Mouse (Mus musculus) liver, embryonic 15.5 days (tissue): Measurements from ENCODE around the gene Nabp2. TPM values are rescaled to one million over a fixed set of nuclear protein-coding genes. Genes with fewer than 3 reads are reported as not detected.

Experiments
- ATAC-seq: fragments of 200-750 bp; cut with Nextera tagmentation; 2 replicates; pipeline ENCODE4 v1.8.0; 2017; ENCODE audit warnings: moderate number of reproducible peaks, mild to moderate bottlenecking, moderate library complexity; ENCODE audit not compliant: insufficient read depth
- H3K27ac ChIP-seq: fragments of 300-500 bp; sonication (generic); replicated peaks from 2 replicates; pipeline ENCODE4 v1.5.1; 2015; ENCODE audit warnings: mild to moderate bottlenecking, inconsistent platforms
- H3K27me3 ChIP-seq: fragments of 300-500 bp; sonication (generic); 2 replicates; pipeline ENCODE4 v1.6.1; 2015; ENCODE audit warnings: mild to moderate bottlenecking, inconsistent platforms
- H3K36me3 ChIP-seq: fragments of 300-500 bp; sonication (generic); replicated peaks from 2 replicates; pipeline ENCODE4 v1.6.1; 2015; ENCODE audit warnings: moderate library complexity, mild to moderate bottlenecking, inconsistent platforms
- H3K4me1 ChIP-seq: fragments of 300-500 bp; sonication (generic); replicated peaks from 2 replicates; pipeline ENCODE4 v1.6.1; 2015; ENCODE audit warnings: inconsistent platforms
- H3K4me2 ChIP-seq: fragments of 300-500 bp; sonication (generic); 2 replicates; pipeline ENCODE4 v1.6.1; 2015; ENCODE audit warnings: moderate library complexity, mild to moderate bottlenecking, inconsistent platforms
- H3K4me3 ChIP-seq: fragments of 300-500 bp; sonication (generic); replicated peaks from 2 replicates; pipeline ENCODE4 v1.5.1; 2015; ENCODE audit warnings: mild to moderate bottlenecking, inconsistent platforms
- H3K9ac ChIP-seq: fragments of 300-500 bp; sonication (generic); 2 replicates; pipeline ENCODE4 v1.6.1; 2015; ENCODE audit warnings: moderate library complexity, mild to moderate bottlenecking, inconsistent platforms
- H3K9me3 ChIP-seq: fragments of 300-500 bp; sonication (generic); replicated peaks from 2 replicates; pipeline ENCODE4 v1.6.1; 2016; ENCODE audit warnings: inconsistent platforms
- WGBS: fragments of 180-500 bp; shearing (Covaris S2); methylation state at CpG from one replicate; pipeline ENCODE4 v1.1.7; 2015; ENCODE audit warnings: mixed read lengths; ENCODE audit not compliant: insufficient replicate concordance; 5-methylcytosine and 5-hydroxymethylcytosine counted together
- polyA plus RNA-seq: library from polyadenylated mRNA; unstranded; fragments of >200 nt; fragmentation: Nextera tagmentation; extraction: Ambion mirVana; gene quantifications from 2 replicates; pipeline ENCODE4 v1.2.1, GENCODE M21; 2015

Nabp2 gene
- polyA plus RNA-seq, 1 experiment from 2014 or later, result 37.5 TPM

DNA sequence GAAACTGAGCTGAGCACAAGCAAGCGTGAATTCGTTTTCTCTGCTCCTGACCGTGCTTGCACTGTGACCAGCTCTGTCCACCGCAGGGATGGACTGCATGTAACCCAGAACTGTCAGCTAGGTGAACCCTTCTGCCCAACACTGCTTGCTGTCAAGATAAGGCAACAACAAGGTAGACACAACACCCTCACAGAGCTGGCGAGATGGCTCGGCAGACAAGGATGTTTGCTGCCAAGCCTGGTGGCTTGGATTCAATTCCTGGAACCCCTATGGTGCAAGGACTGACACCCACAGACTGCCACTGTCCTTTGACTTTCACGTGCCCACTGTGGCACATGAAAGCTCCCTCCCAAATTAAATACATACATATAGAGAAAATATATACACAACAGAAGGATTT lies 7.4 kb downstream of the Nabp2 start:
- H3K27ac ChIP-seq, result no peak overlapping the region
- H3K4me1 ChIP-seq, result peaks cover 16% of the 10 kb centered on the region
- no peaks in the 10 kb centered on the region for H3K27me3 ChIP-seq
- WGBS, result 70% methylated on average over 7 of the region's 7 CpGs
- no peaks in the 10 kb centered on the region for H3K9me3 ChIP-seq
- H3K9ac ChIP-seq, result no peak overlapping the region
- no peak for ATAC-seq
- no peak overlapping the region for H3K4me3 ChIP-seq
- no peak overlapping the region for H3K4me2 ChIP-seq
- H3K36me3 ChIP-seq, result peaks cover 24% of the 10 kb centered on the region

DNA sequence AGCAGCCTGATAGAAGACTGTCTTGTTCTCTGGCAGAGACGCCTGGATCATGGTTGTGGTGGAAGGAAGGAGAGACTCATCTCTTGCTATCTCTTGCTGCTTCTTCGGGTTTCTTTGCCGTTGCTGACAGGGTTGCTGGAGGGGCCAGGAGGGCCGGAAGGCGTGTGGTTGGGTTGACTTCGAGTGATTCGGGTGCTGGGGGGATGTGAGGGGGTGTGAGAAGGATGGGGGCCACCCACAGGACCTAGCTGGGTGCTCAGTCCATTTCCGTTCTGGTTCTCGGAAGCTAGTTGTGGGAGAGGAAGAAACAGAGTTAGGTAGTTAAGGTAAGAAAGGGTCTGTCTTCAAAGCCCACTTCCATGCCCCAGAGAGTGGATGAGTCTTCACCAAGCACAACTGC lies 9.7 kb downstream of the Nabp2 start:
- no peaks in the 10 kb centered on the region for H3K27me3 ChIP-seq
- H3K4me1 ChIP-seq, result peaks cover 12% of the 10 kb centered on the region
- no peak for ATAC-seq
- H3K9me3 ChIP-seq, result no peaks in the 10 kb centered on the region
- H3K9ac ChIP-seq, result no peak overlapping the region
- peaks cover 11% of the 10 kb centered on the region; the same call in 1 of the 2 replicates for H3K36me3 ChIP-seq
- no peak overlapping the region for H3K4me2 ChIP-seq
- no peak overlapping the region for H3K27ac ChIP-seq
- WGBS, result 58% methylated on average over 9 of the region's 9 CpGs
- no peak overlapping the region for H3K4me3 ChIP-seq

DNA sequence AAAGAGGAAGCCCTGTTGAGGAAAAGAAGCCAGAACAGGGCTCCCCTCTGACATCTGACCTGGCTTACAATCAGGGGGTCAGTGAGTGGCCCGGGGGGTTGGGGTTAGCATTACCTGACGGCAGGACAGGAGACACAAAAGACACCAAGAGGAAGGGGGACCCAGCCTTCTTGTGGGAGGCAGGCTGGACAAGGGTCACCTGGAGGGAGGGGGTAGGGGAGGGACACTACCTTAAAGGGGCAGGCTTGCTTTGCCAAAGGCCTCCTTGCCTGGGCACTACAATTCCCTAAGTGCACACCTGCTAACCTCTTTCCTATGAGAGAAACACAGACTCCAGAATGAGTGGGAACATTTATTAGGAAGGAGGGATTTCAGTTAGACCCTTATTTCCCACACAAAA lies 10.2 kb downstream of the Nabp2 start, which contains the start of gene Slc39a5:
Slc39a5 (minus strand) TSS at position 174 of the 400 bp plus-strand sequence.
- peak within 1 kb of the TSS; percentile 47 for H3K4me2 ChIP-seq
- no peak within 1 kb of the TSS for H3K9ac ChIP-seq
- peaks cover 7% of the 10 kb centered on the region; the same call in 1 of the 2 replicates for H3K36me3 ChIP-seq
- H3K4me1 ChIP-seq, result peaks cover 17% of the 10 kb centered on the region
- H3K27me3 ChIP-seq, result no peaks in the 10 kb centered on the region
- H3K9me3 ChIP-seq, result no peaks in the 10 kb centered on the region
- no peak within 1 kb of the TSS for H3K27ac ChIP-seq
- ATAC-seq, result peak; percentile 37; the same call in 1 of the 2 replicates
- H3K4me3 ChIP-seq, result peak within 1 kb of the TSS; percentile 34
- 50% methylated on average over 2 of the region's 2 CpGs for WGBS

DNA sequence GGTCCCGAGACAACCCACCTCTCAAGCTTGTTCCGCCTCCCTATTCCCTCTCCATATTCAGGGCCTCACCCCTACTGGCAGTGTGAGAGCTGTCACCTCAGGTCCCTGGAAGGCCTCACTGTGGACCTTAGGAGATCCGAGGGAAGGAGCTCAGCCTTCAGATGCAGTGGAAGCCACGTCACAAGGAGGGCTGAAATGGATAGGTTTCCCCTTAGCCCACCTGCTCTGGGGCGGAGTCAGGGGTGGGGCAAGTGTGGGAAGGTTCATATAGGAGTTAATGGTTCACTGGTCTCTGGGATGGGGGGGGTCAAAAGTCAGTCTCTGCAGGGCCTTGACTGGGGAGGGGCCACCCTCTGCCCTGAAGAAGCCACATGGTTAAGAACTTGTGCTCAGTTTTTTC lies 11.0 kb downstream of the Nabp2 start:
- Histone ChIP-seq H3K4me2 (peak overlapping the region; percentile 47), H3K4me1 (peaks cover 25% of the 10 kb centered on the region), H3K27ac (no peak overlapping the region), H3K36me3 (0 out of 2 replicates have a peak, but pooled peaks cover 3% of the 10 kb centered on the region), H3K27me3 (no peaks in the 10 kb centered on the region), H3K9ac (no peak overlapping the region), H3K4me3 (peak overlapping the region; percentile 34), H3K9me3 (no peaks in the 10 kb centered on the region)
- 42% methylated on average over 5 of the region's 5 CpGs for WGBS
- ATAC-seq, result peak; percentile 62

DNA sequence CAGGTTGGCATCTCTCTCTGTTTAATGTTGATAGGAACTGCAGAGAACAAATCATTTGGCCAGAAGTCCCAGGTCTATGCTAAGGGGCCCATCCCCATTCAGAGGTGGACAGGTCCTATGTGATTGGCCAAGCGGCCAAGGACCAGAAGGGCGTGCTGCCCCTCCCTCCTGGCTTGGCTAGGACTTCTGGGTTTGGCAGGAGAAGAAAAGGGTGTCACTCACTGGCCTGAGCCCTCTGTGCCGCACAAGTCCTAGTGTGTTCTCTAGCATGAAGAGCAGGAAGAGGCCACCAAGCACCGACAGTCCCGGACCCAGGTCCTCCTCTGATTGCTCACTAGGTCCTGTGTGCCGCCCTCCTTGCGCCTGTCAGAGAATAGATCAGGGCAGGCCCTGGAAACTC lies 13.8 kb downstream of the Nabp2 start:
- Histone ChIP-seq H3K27me3 (no peaks in the 10 kb centered on the region), H3K4me2 (no peak overlapping the region), H3K27ac (no peak overlapping the region), H3K9me3 (no peaks in the 10 kb centered on the region), H3K9ac (no peak overlapping the region), H3K36me3 (peaks cover 22% of the 10 kb centered on the region), H3K4me3 (no peak overlapping the region), H3K4me1 (peaks cover 30% of the 10 kb centered on the region)
- no peak for ATAC-seq
- 60% methylated on average over 7 of the region's 7 CpGs for WGBS

DNA sequence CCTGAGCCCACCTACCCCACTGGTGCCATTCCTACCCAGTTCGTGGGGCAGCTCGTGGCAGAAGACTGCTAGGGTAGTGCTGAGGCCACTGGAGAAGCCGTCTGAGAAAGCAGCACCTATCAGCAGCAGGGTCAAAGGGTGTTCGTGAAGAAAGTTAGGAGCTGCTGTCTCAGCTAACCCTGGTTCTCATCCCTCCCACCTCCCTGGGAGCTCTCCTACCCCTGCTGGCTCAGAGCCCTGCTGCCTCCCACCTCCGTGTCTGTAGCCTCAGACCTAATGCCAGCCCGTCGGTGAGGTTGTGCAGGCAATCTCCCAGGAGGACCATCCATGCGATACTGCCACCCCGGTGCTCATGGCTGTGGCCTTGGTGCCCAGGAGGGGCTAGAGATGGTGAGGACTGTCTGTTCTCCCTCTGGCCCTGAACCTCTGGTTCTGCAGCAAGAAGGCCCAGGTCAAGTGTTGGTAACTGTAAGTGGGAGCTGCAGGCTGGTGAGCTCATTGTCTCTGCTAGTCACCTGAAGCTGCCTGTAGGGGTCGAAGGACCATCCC lies 14.5 kb downstream of the Nabp2 start:
- H3K4me3 ChIP-seq, result no peak overlapping the region
- WGBS, result 71% methylated on average over 10 of the region's 10 CpGs
- H3K9me3 ChIP-seq, result no peaks in the 10 kb centered on the region
- H3K36me3 ChIP-seq, result peaks cover 29% of the 10 kb centered on the region
- no peak overlapping the region for H3K9ac ChIP-seq
- H3K27me3 ChIP-seq, result no peaks in the 10 kb centered on the region
- H3K4me2 ChIP-seq, result no peak overlapping the region
- no peak for ATAC-seq
- H3K4me1 ChIP-seq, result peaks cover 30% of the 10 kb centered on the region
- H3K27ac ChIP-seq, result no peak overlapping the region

DNA sequence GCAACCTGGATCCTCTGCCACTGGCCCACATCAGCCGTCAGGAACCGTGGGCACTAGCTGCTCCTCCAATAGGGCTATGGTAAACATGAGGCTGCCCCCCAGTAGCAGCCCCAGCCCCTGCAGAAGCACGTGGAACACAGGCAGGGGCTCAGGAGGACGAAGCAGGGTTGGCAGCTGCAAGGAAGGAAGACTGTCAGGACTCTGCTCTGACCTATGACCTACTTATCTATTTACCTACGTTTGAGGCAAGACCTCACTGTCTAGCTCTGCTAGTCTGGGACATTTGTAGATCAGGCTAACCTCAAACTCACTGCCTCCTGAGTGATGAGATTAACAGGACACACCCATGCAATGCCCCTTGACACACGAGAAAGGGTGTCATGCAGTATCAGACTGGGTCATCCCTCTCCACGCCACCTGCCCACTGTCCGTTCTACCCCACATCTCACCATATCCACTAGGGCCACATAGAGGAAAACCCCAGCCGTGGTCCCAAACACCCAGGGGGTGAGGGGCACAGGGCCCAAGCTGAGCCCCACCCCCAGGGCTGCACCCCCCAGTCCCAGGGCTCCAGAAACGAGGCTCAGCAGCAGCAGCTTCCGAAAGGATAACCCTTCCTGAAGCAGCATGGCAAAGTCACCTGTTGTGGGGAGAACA lies 15.1 kb downstream of the Nabp2 start:
- WGBS, result 45% methylated on average over 11 of the region's 11 CpGs
- Histone ChIP-seq H3K36me3 (peaks cover 32% of the 10 kb centered on the region), H3K4me3 (no peak overlapping the region), H3K9me3 (no peaks in the 10 kb centered on the region), H3K27me3 (no peaks in the 10 kb centered on the region), H3K4me1 (peaks cover 30% of the 10 kb centered on the region), H3K27ac (no peak overlapping the region; the same call in 1 of the 2 replicates), H3K4me2 (no peak overlapping the region), H3K9ac (no peak overlapping the region)
- peak; percentile 19; the same call in 1 of the 2 replicates for ATAC-seq

DNA sequence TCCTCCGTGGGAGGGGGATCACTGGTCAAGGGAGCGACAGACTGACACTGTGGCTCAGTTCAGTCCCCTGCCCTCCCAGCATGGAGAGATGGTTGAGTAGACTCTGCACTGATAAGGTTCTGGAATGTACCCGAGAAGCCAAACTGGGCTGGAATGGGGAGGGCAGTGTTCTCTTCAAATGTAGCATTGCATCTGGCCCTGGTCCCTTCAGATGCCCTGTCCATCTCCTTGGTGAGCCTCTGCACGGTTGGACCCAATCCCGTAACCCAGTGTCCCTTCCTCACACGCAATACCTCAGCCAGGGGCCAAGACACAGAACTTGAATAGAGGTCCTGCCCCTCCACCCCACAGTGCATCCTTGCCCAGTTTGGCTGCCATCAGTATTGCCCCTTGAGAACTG lies 19.4 kb downstream of the Nabp2 start:
- peaks cover 21% of the 10 kb centered on the region for H3K4me1 ChIP-seq
- no peak overlapping the region for H3K27ac ChIP-seq
- peaks cover 75% of the 10 kb centered on the region for H3K36me3 ChIP-seq
- no peaks in the 10 kb centered on the region for H3K27me3 ChIP-seq
- WGBS, result 72% methylated on average over 6 of the region's 6 CpGs
- H3K4me2 ChIP-seq, result no peak overlapping the region
- ATAC-seq, result no peak
- no peak overlapping the region for H3K9ac ChIP-seq
- H3K9me3 ChIP-seq, result no peaks in the 10 kb centered on the region
- no peak overlapping the region for H3K4me3 ChIP-seq

DNA sequence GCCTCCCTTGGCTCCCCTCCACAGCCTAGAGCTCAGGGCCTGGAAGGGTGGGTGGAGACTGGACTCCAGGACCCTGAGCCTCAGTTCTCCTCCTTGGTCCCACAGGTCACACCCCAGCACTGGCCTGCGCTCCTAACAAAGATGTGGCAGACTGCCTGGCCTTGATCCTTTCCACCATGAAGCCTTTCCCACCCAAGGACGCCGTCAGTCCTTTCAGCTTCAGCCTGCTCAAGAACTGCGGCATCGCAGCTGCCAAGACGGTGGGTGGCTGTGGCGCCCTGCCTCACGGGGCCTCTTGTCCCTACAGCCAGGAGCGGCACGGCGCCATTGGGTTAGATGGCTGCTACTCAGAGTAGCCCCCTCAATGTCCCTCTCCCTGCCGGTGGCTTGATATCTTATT lies 20.9 kb downstream of the Nabp2 start:
- H3K27me3 ChIP-seq, result no peaks in the 10 kb centered on the region
- H3K4me3 ChIP-seq, result no peak overlapping the region
- WGBS, result 81% methylated on average over 12 of the region's 12 CpGs
- no peak for ATAC-seq
- H3K9me3 ChIP-seq, result no peaks in the 10 kb centered on the region
- H3K4me1 ChIP-seq, result peaks cover 6% of the 10 kb centered on the region
- H3K36me3 ChIP-seq, result peaks cover 90% of the 10 kb centered on the region
- H3K27ac ChIP-seq, result no peak overlapping the region
- no peak overlapping the region for H3K9ac ChIP-seq
- no peak overlapping the region for H3K4me2 ChIP-seq

DNA sequence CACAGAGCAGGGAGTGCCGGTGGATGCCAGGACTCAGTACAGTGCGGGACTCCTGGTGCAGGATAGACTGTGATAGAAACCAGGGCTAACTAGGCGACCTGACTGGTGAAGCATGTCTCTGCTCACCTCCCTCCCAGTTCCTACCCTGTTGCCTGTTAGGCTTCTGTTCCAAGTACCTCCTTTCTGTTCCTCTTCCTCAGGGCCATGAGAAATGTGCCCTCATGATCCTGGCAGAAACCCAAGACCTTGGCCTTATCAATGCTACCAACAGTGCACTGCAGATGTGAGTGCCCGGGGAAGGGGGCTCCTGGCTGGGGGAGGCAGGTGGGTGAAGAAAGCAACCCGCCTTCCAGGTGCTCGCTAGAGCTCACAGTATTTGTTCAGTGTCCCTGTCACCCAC lies 21.7 kb downstream of the Nabp2 start:
- no peak overlapping the region for H3K9ac ChIP-seq
- peaks cover 94% of the 10 kb centered on the region for H3K36me3 ChIP-seq
- H3K4me3 ChIP-seq, result no peak overlapping the region
- H3K4me2 ChIP-seq, result no peak overlapping the region
- no peaks in the 10 kb centered on the region for H3K27me3 ChIP-seq
- no peak for ATAC-seq
- 71% methylated on average over 6 of the region's 6 CpGs for WGBS
- H3K9me3 ChIP-seq, result no peaks in the 10 kb centered on the region
- 0 out of 2 replicates have a peak, but pooled peaks cover 3% of the 10 kb centered on the region for H3K4me1 ChIP-seq
- no peak overlapping the region for H3K27ac ChIP-seq

DNA sequence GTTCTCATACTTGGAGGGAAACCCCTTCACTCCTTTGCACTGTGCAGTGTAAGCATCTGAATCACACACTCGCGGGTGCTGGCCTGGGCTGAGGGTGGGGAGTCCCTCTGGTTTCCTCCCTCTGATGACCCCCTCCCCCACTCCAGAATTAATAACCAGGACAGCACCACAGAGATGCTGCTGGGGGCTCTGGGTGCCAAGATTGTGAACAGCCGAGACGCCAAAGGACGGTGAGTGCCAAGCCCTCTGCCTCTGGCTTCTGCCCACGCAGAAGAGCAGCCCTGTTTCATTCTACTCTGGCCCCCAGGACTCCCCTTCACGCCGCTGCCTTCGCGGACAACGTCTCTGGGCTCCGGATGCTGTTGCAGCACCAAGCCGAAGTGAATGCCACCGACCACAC lies 22.4 kb downstream of the Nabp2 start:
- Histone ChIP-seq H3K4me3 (no peak overlapping the region), H3K36me3 (peaks cover 95% of the 10 kb centered on the region), H3K4me2 (no peak overlapping the region), H3K27me3 (no peaks in the 10 kb centered on the region), H3K27ac (no peak overlapping the region), H3K9ac (no peak overlapping the region), H3K4me1 (0 out of 2 replicates have a peak, but pooled peaks cover under 1% of the 10 kb centered on the region), H3K9me3 (no peaks in the 10 kb centered on the region)
- no peak for ATAC-seq
- WGBS, result 84% methylated on average over 14 of the region's 14 CpGs
